Mouse (Mus musculus): ENCODE results near the gene Srgap1. TPM values are rescaled to one million over a fixed set of nuclear protein-coding genes. Genes with fewer than 3 reads are reported as not detected.

The Srgap1 gene
- total RNA-seq, 2 experiments from 2014 or later: 6.9 to 8.7 TPM

DNA sequence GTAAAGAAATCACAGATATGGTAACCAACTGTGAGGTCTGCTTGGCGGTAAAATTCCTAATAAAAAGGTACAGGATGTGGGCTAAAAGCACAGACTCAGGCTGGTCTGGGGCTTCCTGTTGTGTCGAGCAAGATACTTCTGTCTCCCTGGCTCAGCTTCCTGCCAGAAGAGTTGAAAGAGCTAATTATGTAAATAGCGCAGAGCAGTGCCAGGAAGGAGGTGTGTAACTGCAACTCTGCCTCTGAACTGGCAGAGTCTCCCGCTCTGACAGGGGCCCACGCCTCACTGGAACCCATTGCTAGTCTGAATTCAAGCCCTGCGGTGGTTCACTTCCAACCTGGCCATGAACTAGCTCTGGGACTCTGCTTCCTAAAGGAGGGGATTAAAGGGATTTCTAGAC lies 160.3 kb downstream of the Srgap1 start:
- peak; percentile 9 to 44 for DNase-seq (ENCODE audit: low spot score in 2 of 2)

DNA sequence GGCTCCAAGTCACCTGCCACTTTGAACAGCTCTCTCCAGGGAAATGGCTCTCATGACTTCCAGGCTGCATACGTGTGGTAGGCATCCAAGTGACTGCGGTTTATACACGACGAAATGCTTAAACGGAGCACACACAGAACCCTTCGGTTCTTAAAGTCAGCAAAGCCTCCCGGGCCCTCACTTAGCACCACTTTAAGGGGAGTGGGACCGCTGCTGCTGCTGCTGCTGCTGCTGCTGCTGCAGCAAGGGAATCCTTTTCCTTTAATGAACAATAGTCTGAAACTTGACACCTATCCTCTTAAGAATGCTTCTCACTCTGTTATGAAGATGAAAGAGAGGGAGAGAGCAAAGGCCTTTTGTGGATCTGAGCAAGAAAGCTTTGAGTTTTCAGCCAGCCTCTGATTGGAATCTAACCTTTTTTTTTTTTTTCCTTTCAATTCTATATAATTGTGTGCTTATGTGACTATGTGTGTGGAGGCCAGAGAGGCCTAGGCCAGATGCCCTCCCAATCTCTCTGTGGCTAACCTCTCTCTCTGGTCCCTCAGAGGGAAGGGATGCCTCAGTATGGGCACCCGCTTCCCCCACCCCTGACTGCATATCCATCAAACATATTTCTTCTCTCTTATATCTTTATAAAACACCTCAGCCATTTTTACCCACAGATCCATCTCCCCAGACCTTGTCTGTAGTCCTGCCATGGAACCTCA lies 161.4 kb downstream of the Srgap1 start:
- no peak for DNase-seq (ENCODE audit: low spot score in 2 of 2)

DNA sequence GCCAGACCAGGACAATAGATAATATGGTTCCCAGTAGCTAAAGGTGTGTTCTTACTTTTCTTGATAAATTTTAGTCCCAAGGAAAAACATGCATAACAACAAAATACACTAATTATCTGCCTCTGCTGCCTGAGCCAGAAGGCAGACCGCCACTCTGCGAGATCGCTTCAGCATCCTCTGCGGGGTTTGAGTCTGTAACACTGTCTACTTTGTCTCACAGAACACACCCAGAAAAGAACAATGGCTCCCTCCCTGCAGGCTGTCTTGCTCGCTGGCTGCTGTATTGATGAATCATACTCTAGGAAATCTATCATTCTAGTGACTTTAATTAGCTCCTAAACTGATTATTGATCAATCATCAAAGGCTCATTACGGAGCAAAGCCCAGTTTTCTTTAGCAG lies 164.7 kb downstream of the Srgap1 start:
- DNase-seq (ENCODE audit: low spot score in 2 of 2): no peak

DNA sequence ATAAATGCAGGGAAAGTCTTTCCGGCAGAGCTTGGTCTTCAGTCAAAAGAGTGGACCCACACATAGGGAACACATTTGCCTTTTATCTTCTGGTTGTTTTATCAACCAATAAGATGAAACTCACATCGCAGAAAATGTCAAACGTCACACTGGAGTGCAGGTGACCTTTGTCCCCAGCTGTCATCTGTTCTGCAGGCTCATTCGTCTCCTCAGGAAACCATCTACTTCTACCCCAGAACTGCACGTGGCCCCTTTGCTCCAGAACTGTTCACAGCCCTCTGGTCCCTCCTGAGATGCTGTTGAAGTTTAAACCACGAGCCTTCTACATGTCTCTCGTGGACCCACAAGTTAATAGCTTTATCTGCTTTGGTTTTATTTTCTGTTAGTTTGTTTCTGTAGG lies 168.3 kb downstream of the Srgap1 start:
- DNase-seq (ENCODE audit: low spot score in 2 of 2): no peak

DNA sequence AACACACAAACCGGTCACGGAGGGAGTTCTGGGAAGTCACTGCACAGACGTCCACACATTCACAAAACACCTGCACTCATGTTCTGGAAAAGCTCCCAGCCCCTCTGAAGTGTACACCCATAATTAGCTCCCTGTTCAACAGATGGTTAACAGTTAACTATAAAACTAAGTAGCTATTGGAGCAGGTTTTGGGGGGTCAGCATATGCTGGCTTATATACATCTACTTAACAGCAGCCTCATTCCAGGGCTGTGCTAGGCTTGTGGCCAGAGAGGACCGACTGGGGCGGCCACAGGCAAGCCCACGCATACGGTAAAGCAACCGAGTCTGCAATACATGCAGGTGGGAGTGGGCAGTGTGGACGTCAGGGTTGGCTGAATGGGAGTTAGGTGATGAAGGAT lies 169.2 kb downstream of the Srgap1 start:
- DNase-seq (ENCODE audit: low spot score in 2 of 2): no peak

DNA sequence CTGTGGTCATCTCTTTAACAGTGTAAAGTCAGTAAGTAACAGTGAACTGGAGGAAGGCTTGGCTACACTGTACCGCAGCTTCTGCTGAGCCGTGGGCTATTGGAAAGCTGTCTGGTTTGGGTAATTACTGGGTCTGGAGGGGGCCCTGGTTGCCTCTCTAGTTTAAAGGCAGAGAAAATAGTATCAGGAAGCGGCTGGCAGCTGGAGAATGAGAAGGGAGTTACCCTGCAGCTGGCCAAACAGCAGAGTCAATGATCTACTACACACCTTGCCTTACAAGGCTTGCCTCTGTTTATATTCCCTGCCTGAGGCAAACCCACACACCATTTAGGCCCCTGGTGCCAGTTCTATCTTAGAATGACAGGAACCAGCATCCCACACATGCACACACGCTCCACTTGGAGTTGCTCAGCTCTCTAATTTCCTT lies 174.0 kb downstream of the Srgap1 start:
- DNase-seq (ENCODE audit: low spot score in 2 of 2): no peak

DNA sequence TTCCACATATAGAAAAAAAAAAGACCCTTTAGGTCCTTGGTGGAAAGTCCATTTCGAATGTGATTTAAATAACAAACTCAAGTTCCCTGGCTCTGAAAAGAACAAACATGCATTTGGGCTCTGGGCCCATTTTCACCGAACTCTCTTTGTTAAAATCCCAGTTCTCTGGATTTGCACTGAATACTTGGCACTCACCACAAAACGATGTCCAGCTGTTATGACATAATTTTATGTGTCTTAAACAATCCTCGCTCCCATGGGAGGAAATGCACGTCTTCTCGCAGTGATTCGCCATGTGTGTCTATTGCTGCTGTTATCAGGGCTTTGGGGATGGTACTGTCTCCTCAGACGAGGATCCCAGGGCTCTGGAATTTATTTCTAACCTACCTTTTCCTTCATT lies 177.2 kb downstream of the Srgap1 start:
- no peak for DNase-seq (ENCODE audit: low spot score in 2 of 2)

DNA sequence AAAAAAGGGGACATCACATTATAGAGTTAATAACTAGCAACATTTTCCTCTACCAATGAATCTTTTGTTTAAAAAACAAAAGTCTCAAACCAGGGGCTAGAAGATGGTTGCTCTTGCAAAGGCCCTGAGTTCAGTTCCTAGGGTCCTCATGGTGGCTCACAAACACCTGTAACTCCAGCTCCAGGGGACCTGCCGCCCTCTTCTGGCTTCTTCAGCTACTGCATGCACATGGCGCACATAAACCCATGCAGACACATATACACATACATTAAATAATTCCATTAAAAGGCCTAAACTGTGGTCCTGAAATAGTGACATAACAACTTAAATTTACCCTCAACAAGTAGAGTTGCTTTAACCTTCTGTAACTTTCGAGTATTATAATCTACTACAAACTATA lies 178.9 kb downstream of the Srgap1 start:
- DNase-seq (ENCODE audit: low spot score in 2 of 2): no peak

DNA sequence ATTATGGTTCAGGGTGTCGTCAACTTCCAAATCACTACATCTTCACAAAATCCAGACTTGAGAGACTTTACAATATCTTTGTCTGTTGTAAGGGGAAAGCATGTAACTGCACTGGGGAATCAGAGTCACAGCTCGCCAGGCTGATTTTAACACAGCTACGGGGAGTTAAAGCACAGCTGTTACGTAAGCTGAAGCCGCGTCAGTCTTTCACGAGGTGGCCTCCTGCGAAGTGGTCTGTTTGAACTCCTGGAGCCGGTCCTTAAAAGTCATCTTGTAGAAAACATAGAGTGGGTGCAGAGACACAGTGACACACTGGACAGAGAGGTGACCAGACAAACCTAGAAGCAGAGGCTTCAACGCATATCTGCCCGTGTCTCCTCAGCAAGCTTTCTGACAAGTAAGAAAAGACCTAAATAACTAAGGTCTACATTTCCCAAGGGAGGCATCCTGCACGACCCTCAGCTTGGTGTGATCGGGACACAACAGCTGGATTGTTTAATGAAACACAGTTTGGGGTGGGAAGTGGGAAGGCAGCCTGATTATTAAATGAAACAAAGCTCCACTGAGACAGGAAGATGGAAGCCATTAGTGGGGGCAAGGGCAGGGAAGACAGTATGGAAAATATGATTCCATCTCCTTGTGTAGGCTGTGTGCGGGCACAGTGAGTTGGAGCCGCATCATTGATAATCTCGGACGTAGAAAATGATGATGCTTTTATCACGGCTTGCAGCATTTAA lies 181.4 kb downstream of the Srgap1 start:
- no peak for DNase-seq (ENCODE audit: low spot score in 2 of 2)

DNA sequence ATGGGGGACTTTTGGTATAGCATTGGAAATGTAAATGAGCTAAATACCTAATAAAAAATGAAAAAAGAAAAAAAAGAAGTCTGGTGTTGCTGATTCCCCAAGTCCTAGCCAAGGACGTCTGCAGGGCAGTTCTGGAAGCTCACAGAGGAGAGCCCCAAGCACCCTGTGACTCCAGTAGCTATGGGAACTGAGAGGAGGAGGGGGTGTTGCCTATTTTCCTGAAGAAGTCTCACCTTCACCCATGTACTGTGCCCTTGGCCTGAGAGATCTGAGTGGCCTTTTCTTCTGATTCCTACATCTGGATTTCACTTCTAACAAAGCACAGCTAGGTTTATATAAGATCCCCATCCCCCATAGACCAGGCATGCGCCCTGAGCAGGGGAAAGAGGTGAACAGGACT lies 186.2 kb downstream of the Srgap1 start:
- DNase-seq (ENCODE audit: low spot score in 2 of 2): no peak

DNA sequence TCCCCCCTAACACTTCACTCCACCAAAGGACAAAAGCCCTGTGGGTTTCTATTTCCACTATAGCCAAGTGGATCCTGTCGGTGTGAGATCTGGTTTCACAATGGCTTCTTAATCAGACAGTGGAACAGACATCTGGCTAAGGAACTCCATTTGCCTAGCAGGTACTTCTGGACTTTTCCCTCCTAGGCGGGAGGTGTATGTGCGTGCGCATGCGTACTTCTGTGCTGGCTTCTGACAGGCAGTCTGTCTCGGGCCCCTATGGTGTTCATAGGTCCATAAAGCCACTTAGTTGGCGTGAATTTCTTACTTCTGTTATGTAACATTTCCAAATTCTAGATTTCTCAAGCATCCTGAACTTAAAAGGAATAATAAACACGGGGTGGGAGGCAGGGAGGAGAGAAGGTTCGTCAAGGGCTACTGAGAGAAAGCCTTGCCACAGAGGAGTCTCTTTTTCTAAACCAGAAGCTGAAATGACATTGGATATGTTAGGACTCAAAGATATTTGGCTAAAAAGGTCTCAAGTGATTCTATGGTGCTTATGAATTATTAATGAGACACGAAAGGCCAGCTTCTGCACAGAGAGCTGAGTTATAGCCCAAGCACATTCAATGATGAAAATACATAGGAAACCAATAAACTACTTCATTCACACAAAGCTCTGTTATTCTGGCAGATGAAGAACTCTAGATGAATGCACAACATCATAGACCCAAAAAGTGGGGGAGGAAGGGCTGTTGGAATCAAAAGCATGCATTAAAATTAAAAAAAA lies 187.1 kb downstream of the Srgap1 start:
- DNase-seq (ENCODE audit: low spot score in 2 of 2): no peak

DNA sequence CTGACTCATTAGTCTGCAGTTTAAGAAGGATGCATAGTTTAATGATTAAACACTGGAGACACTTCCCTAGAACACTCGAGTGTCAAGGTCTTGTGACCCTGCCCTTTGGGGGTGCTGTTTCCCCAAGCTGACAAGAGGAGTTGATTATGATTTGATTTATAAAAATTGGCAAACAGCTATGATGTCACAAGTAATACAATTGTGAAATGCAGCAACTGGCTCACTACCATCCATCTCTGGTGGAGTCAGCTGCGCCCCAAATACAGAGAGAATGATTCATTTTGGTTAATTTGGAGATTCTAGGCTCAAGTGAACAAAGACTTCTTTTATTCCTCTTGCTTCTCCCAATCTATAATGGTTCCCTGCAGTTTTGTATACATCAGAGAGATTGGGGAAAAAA lies 188.2 kb downstream of the Srgap1 start:
- DNase-seq (ENCODE audit: low spot score in 2 of 2): no peak

DNA sequence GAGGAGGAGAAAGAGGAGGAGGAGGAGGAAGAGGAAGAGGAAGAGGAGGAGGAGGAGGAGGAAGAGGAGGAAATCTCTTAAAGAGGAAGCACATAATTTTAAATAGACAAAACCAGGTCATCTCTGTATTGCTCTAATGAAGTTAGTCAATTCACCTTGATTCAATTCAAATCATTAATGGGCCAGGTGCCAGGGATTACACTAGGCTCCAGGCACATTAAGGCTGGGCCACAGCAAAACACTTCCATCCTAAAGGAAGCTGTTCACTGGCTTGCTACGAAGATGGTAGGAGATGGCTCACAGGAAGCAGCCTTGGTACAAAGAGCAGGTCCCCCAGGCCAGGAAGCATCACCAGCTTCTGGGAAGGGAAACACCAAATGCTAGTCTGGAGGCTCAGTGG lies 189.0 kb downstream of the Srgap1 start:
- DNase-seq (ENCODE audit: low spot score in 2 of 2): no peak

DNA sequence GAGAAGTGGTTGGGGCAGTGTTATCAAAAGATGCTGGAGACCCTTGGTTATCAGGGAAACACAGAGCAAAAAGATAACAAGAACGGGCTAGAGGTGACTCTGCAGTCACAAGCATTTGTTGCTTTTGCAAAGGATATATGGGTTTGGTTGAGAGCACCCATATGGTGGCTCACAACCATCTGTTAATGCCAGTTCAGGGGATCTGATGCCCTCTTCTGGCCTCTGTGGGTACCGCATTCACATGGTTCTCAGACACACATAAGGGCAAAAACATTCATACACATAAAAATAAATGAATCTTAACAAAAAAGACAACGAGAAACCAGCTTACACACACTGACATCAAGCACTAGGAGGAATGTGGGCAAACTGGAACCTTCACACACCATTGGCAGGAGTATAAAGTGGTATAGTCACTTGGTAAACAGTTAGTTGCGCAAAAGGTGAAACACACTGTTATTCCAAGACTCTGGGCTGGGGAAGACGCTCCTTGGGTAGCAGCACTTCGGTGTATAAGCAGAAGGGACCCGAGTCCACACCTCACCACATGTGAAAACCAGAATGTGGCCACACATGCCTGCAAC lies 191.2 kb downstream of the Srgap1 start:
- DNase-seq (ENCODE audit: low spot score in 2 of 2): no peak

DNA sequence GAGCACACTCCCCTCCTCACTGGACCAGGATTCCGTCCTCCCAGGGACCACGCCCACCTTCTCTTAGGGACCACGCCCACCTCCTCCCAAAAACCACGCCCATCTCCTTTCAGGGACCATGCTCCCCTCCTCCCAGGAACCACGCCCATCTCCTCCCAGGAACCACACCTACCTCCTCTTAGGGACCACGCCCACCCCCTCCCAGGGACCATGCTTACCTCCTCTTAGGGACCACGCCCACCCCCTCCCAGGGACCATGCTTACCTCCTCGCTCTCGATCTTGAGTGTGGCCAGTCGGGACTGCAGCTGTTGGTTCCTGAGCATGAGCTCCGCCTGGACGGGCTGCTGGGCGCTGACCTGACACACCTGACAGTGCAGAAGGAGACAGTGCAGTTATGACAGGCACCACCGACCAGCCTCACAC lies 193.7 kb downstream of the Srgap1 start:
- no peak for DNase-seq (ENCODE audit: low spot score in 2 of 2)

DNA sequence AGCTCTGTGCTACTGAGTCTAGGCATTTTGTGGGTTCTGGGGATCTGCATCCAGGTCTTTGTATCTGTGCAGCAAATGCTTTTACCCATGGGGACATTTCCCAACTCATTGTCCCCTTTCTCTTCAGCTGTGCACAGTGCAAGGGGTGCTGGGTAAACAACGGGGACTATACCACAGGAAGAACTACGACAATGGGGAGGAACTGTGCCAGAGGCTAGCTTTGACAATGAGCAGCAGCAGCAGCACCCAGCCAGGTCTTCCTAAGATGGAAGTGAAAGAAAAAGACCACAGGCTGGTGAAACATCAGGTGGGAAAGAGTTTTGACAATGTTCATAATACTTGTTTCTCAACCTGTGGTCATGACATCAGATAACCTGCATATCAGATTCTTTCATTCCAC lies 197.6 kb downstream of the Srgap1 start:
- DNase-seq (ENCODE audit: low spot score in 2 of 2): no peak

DNA sequence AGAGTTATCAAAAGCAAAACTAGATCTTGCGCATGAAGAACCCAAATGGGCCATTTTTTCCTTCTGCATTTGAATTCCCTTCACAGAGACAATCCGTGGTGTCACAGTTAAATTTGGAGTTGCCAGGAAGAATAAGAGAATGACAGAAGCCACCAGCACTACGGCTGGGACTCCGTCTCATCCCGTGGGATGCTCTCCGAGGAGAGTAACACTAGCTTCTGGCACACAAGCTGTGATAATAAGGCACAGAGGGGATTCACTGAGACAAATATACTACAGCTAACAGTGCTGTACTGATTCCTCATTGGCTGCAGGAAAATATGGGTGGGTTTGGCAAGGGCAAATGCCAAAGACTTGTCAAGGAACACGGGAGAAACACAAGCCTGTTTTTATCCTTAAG lies 201.4 kb downstream of the Srgap1 start:
- no peak for DNase-seq (ENCODE audit: low spot score in 2 of 2)

DNA sequence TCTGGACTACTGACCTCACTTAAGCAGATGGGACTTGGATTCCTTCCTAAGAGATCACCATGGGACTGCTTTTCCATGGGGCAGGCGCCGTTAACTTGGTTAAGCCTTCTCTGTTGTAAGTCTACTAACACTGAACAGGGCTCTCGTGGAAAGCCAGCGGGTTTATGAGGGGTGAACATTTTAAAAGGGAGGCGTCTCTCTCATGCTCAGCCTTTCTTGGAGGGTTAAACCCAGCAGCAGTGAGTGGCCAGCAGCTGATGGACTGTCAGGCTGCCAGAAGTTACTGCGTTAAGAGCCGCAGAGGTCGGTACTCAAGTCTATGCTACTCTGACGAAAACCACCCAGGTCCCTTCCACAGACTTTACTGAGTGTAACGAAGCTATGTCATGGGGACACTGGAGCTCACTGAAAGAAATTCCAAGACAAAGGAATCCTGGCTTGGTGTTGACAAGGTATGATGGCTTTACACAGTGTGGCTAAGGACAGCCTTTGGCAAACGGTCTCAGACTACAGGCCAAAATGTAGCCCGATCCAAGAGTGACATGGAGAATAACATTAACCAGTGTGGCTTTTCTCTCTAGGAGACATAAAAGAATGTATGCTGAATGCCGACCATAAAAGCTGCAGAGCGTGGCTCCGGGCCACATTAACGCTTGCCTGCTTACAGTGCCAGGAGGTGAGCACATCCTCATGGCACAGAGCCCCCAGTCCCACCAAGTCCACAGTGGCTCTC lies 209.8 kb downstream of the Srgap1 start:
- no peak for DNase-seq (ENCODE audit: low spot score in 2 of 2)

DNA sequence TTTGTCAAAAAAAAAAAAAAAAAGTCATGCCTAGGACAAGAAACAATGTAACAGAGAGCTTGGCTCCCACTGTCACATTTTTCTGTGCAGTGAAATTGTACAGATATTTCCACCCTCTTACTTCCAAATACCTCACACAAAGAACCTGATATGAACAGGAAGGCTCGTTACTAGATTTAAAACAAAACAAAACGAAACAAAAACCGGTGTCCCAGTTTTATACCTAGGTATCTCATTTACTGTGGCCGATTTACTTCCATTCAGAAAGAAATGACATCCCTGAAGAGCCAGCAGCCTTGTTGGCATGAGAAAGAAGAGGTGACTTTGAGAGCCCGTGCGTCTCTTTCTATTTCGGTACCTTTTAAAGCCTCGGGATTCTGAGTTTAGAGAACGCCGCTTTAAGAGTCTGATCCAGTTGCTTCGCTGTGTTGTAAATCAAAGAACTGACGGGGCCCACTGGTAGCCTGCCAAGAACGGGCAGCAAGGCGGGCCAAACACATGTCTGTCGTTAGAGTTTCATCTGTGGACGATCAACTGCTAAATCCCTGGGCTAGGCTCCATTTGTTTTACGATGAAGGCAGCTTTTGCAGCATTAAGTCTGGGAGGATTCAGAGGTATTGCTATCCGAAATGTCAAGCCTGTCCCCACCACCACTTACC lies 210.5 kb downstream of the Srgap1 start:
- peak; percentile 15 to 34 for DNase-seq (ENCODE audit: low spot score in 2 of 2)

DNA sequence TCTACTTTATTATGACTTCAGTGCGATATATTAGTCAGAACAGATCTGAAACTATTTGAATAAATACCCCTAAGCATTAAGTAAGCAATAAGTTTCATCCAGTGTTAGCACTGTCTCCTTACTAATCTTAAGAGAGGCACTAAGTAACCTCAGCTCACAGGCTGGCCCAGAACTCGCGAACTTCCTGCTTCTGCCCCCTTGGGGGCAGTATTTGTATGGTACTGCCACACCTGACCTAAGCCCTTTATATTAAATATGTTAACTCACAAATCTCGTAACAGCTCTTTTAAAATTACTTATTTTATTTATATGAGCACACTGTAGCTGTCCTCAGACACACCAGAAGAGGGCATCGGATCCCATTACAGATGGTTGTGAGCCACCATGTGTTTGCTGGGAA lies 213.7 kb downstream of the Srgap1 start:
- no peak for DNase-seq (ENCODE audit: low spot score in 2 of 2)
